Mouse (Mus musculus) B cell, adult 67 days (primary cell): ENCODE results near the gene Dynlt1f. TPM values are rescaled to one million over a fixed set of nuclear protein-coding genes. Genes with fewer than 3 reads are reported as not detected.

Experiments
- total RNA-seq, 2 experiments: library from RNA; stranded (reverse); gene quantifications; 4 replicates each; pipeline ENCODE4 v1.2.4; 2023

Dynlt1f gene
- total RNA-seq, result 100 to 1,000 TPM; 122 to 130 TPM

DNA sequence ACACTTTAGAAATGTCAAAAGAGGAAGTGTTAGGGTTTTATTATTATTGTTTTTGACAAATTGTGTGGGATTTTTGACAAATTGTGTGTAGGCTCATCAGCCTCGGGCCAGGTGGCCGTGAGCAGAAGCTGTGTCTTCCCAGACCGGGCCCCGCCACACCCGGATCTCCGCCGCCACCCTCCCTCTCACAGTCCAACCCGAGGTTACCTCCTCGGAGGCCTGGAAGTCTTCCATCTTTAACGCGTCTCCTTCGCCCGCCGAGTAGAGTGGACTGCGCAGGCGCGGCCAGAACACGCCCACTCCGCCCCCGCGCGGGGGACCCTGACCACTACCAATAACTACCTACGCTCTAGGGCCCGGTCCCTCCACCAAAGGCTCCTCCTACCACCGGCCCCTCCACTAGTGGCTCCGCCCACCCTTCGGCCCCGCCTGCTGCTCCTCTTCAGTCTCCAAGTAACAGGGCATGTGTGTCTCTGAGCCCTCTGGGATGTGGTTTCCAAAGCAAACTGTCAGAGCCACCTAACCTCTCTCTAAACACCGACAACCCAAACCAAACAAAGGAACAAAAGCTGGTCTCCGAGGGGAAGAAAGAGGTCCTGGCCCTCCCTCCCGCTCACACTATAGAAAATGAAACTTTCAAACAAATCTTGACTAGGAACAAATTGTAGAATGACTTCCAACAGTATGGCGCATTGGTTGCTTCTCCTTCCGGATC is at the start of gene Dynlt1f:
Gene Dynlt1f (minus strand): TSS at position 334 of the 715 bp plus-strand sequence.

DNA sequence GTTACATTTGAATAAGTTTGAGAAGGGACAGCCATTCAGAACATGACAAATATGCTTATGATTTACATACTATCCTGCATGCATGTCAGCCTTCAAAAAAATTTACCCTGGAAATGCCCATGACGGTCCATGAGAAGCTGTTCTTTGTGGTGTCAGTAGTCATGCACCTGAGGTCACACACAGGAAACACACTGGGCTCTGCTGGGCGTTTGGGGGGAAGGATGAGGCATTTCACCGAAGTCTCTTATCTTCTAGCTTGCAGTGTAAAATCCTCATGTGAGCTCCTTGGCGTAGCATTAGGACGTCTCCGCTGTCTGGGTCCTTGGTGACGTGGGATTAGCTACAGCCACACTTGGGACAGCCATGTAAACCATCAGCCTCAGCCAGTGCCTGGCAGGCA is 3.1 kb upstream of the Dynlt1f start, which contains the start of gene Sytl3:
Gene Sytl3 (plus strand): TSS at position 293 of the 400 bp plus-strand sequence.

DNA sequence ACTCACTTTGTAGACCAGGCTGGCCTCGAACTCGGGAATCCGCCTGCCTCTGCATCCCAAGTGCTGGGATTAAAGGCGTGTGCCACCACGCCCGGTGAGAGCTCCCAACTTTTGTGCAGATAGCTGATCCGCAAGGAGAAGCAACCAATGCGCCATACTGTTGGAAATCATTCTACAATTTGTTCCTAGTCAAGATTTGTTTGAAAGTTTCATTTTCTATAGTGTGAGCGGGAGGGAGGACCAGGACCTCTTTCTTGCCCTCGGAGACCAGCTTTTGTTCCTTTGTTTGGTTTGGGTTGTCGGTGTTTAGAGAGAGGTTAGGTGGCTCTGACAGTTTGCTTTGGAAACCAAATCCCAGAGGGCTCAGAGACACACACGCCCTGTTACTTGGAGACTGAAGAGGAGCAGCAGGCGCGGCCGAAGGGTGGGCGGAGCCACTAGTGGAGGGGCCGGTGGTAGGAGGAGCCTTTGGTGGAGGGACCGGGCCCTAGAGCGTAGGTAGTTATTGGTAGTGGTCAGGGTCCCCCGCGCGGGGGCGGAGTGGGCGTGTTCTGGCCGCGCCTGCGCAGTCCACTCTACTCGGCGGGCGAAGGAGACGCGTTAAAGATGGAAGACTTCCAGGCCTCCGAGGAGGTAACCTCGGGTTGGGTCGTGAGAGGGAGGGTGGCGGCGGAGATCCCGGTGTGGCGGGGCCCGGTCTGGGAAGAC is 54.3 kb downstream of the Dynlt1f start, which contains the start of gene Dynlt1c:
Gene Dynlt1c (plus strand): TSS at position 468 of the 708 bp plus-strand sequence.

Other genes starting within 250 kb of the Dynlt1f start
- gene Dynlt1b, start 225.8 kb downstream of the Dynlt1f start, total RNA-seq, result 10 to 100 TPM; 99.1 to 99.9 TPM
- gene Dynlt1c, start 54.2 kb downstream of the Dynlt1f start, total RNA-seq, result 10 to 100 TPM; 33.1 to 55.5 TPM
- 1 to 10 TPM; 1.3 to 1.8 TPM for gene Sytl3, start 3.2 kb upstream of the Dynlt1f start, total RNA-seq
- gene Ezr, start 126.9 kb upstream of the Dynlt1f start, total RNA-seq, result 100 to 1,000 TPM; 380 to 396 TPM